Mouse (Mus musculus): ENCODE results near the gene Clip3. TPM values are rescaled to one million over a fixed set of nuclear protein-coding genes. Genes with fewer than 3 reads are reported as not detected.

Gene Clip3
- 4.2 and 4.9 TPM in 2 replicates for polyA plus RNA-seq (2012; rRNA removed)

- Histone ChIP-seq H3K27ac (ENCODE audit: insufficient read depth, low read depth, low read length) (no peak within 1 kb of the TSS), H3K4me3 (ENCODE audit: insufficient read depth, low read depth, low read length) (peak within 1 kb of the TSS; percentile 70), H3K4me1 (ENCODE audit: control insufficient read depth, insufficient read depth, low read length) (no peaks in the 10 kb centered on the region), H3K36me3 (ENCODE audit: control insufficient read depth, insufficient read depth, low read length) (no peaks in the 10 kb centered on the region), H3K27me3 (replicated peaks; ENCODE audit: control insufficient read depth, insufficient read depth, low read length) (no peaks in the 10 kb centered on the region)
- WGBS, result 10% methylated on average over 35 of the region's 35 CpGs
- no peak for TF ChIP-seq POLR2A (IDR thresholded peaks at IDR 0.05; ENCODE audit: low read depth, low read length)
- no peak for TF ChIP-seq CTCF (conservative IDR thresholded peaks at IDR 0.05; ENCODE audit: insufficient read depth, insufficient read length, low read depth, low read length)
- DNase-seq, result peak; percentile 41
These were observed at the start of gene Clip3 for GRCm38 (mm10) chr7:30291215-30292131. TSS of gene Clip3 (plus strand) at chr7:30291728.

DNA sequence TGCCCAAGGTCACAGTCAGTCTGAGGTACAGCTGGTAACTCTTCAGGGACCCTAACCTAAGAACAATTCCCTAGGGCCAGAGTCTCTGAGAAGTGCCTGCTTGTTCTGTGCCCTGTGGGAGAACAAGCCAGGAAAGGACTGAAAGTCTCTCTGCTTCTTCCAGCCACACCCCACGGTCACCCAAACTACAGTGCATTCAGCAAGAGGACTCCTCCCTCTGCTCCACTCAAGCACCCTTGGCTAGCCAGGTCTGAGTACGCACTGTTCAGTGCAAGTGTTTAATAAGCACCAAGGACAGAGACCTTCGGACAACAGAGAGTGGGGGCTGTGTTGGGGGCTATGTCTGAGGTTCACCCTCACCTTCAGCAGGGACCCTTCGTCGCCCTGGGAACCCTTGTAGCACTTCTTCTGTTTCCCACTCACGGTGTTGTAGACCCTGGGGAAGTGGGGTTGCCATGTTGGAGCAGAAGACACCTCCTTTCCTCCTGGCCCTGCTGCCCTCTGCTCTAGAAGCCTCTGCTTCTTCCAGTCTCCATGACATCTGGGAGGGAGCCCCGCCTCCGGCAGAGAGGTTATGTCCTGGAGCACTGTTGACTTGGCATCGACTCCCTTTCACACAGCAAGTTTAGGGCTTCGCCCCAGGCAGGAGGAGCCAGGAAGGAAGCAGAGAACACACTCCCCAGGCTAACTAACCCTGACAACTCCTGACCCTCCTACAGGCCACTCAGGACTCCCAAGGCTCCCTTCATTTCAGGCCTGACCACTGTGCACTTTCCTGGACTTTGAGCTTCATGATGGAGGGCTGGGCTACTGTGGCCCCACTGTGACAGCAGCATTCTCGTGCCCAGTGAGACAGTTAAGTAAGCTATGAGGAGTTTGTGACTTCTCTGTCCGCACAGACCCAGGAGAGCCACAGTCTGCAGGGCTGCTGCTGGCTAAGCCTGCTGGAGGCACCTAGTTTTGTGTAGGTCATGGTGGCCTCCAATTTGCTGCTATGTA is 39.3 kb upstream of the Clip3 start:
- no peaks in the 10 kb centered on the region for H3K36me3 ChIP-seq (ENCODE audit: control insufficient read depth, insufficient read depth, low read length)
- H3K27me3 ChIP-seq (replicated peaks; ENCODE audit: control insufficient read depth, insufficient read depth, low read length), result no peaks in the 10 kb centered on the region
- DNase-seq, result peak; percentile 82
- TF ChIP-seq POLR2A (IDR thresholded peaks at IDR 0.05; ENCODE audit: low read depth, low read length) (no peak), CTCF (conservative IDR thresholded peaks at IDR 0.05; ENCODE audit: insufficient read depth, insufficient read length, low read depth, low read length) (no peak)
- H3K4me1 ChIP-seq (ENCODE audit: control insufficient read depth, insufficient read depth, low read length), result peaks cover 7% of the 10 kb centered on the region; the same call in 1 of the 2 replicates
- H3K4me3 ChIP-seq (ENCODE audit: insufficient read depth, low read depth, low read length), result no peak overlapping the region
- H3K27ac ChIP-seq (ENCODE audit: insufficient read depth, low read depth, low read length), result no peak overlapping the region
- WGBS, result 60% methylated on average over 12 of the region's 12 CpGs

- Histone ChIP-seq H3K4me3 (ENCODE audit: insufficient read depth, low read depth, low read length) (no peak overlapping the region), H3K27me3 (replicated peaks; ENCODE audit: control insufficient read depth, insufficient read depth, low read length) (no peaks in the 10 kb centered on the region), H3K4me1 (ENCODE audit: control insufficient read depth, insufficient read depth, low read length) (no peaks in the 10 kb centered on the region), H3K36me3 (ENCODE audit: control insufficient read depth, insufficient read depth, low read length) (no peaks in the 10 kb centered on the region), H3K27ac (ENCODE audit: insufficient read depth, low read depth, low read length) (no peak overlapping the region)
- no peak for DNase-seq
- 65% methylated on average over 2 of the region's 2 CpGs for WGBS
- no peak for TF ChIP-seq CTCF (conservative IDR thresholded peaks at IDR 0.05; ENCODE audit: insufficient read depth, insufficient read length, low read depth, low read length)
- no peak for TF ChIP-seq POLR2A (IDR thresholded peaks at IDR 0.05; ENCODE audit: low read depth, low read length)
These were observed 26.5 kb upstream of the Clip3 start for GRCm38 (mm10) chr7:30265041-30265440.

DNA sequence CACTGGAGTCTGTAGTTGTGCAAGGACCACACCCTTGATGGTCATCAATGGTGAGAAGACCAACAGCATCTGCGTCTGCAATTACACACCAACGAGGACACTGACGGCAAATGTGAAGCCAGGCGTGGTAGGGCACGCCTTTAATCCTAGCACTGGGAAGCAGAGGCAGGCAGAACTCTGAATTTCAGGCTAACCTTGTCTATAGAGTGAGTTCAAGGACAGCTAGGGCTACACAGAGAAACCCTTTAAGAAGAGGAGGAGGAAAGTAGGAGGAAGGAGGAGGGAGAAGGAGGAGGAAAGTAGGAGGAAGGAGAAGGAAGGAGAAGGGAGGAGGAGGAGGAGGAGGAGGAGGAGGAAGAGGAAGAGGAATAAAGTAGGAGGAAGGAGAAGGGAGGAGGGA is 26.0 kb upstream of the Clip3 start:
- Histone ChIP-seq H3K27me3 (replicated peaks; ENCODE audit: control insufficient read depth, insufficient read depth, low read length) (no peaks in the 10 kb centered on the region), H3K4me1 (ENCODE audit: control insufficient read depth, insufficient read depth, low read length) (no peaks in the 10 kb centered on the region), H3K4me3 (ENCODE audit: insufficient read depth, low read depth, low read length) (no peak overlapping the region), H3K36me3 (ENCODE audit: control insufficient read depth, insufficient read depth, low read length) (no peaks in the 10 kb centered on the region), H3K27ac (ENCODE audit: insufficient read depth, low read depth, low read length) (no peak overlapping the region)
- no peak for TF ChIP-seq CTCF (conservative IDR thresholded peaks at IDR 0.05; ENCODE audit: insufficient read depth, insufficient read length, low read depth, low read length)
- TF ChIP-seq POLR2A (IDR thresholded peaks at IDR 0.05; ENCODE audit: low read depth, low read length), result no peak
- no peak for DNase-seq
- 92% methylated on average over 5 of the region's 5 CpGs for WGBS

GRCm38 (mm10) chr7:30265935-30266334 is 25.6 kb upstream of the Clip3 start:
- Histone ChIP-seq H3K27ac (ENCODE audit: insufficient read depth, low read depth, low read length) (no peak overlapping the region), H3K27me3 (replicated peaks; ENCODE audit: control insufficient read depth, insufficient read depth, low read length) (no peaks in the 10 kb centered on the region), H3K4me1 (ENCODE audit: control insufficient read depth, insufficient read depth, low read length) (no peaks in the 10 kb centered on the region), H3K4me3 (ENCODE audit: insufficient read depth, low read depth, low read length) (no peak overlapping the region), H3K36me3 (ENCODE audit: control insufficient read depth, insufficient read depth, low read length) (no peaks in the 10 kb centered on the region)
- WGBS, result 90% methylated on average over 7 of the region's 7 CpGs
- no peak for TF ChIP-seq CTCF (conservative IDR thresholded peaks at IDR 0.05; ENCODE audit: insufficient read depth, insufficient read length, low read depth, low read length)
- TF ChIP-seq POLR2A (IDR thresholded peaks at IDR 0.05; ENCODE audit: low read depth, low read length), result no peak
- no peak for DNase-seq

- H3K4me3 ChIP-seq (ENCODE audit: insufficient read depth, low read depth, low read length), result no peak overlapping the region
- H3K27me3 ChIP-seq (replicated peaks; ENCODE audit: control insufficient read depth, insufficient read depth, low read length), result no peaks in the 10 kb centered on the region
- H3K4me1 ChIP-seq (ENCODE audit: control insufficient read depth, insufficient read depth, low read length), result no peaks in the 10 kb centered on the region
- H3K36me3 ChIP-seq (ENCODE audit: control insufficient read depth, insufficient read depth, low read length), result no peaks in the 10 kb centered on the region
- H3K27ac ChIP-seq (ENCODE audit: insufficient read depth, low read depth, low read length), result no peak overlapping the region
- DNase-seq, result no peak
- 95% methylated on average over 3 of the region's 3 CpGs for WGBS
- TF ChIP-seq POLR2A (IDR thresholded peaks at IDR 0.05; ENCODE audit: low read depth, low read length) (no peak), CTCF (conservative IDR thresholded peaks at IDR 0.05; ENCODE audit: insufficient read depth, insufficient read length, low read depth, low read length) (no peak)
These were observed 24.7 kb upstream of the Clip3 start for GRCm38 (mm10) chr7:30266780-30267179.

Data from kidney, adult 2 months (tissue).